Mouse (Mus musculus) hindbrain, embryonic 16.5 days (tissue): ENCODE results near the gene Sh3pxd2b. TPM values are rescaled to one million over a fixed set of nuclear protein-coding genes. Genes with fewer than 3 reads are reported as not detected.

ENCODE experiments used
- ATAC-seq: fragments of 200-750 bp; cut with Nextera tagmentation; 2 replicates; pipeline ENCODE4 v1.8.0; 2017; ENCODE audit warnings: moderate TSS enrichment, moderate library complexity
- H3K27ac ChIP-seq: fragments of 300-500 bp; sonication (generic); 2 replicates; pipeline ENCODE4 v1.5.1; 2014; ENCODE audit warnings: low read depth, mild to moderate bottlenecking, control low read depth, low read length, moderate library complexity
- H3K27me3 ChIP-seq: fragments of 300-500 bp; sonication (generic); replicated peaks from 2 replicates; pipeline ENCODE4 v1.6.1; 2014; ENCODE audit warnings: low read length; ENCODE audit not compliant: control insufficient read depth, insufficient read depth
- H3K36me3 ChIP-seq: fragments of 300-500 bp; sonication (generic); 2 replicates; pipeline ENCODE4 v1.6.1; 2014; ENCODE audit warnings: mild to moderate bottlenecking, low read length, moderate library complexity, mixed read lengths; ENCODE audit not compliant: control insufficient read depth, insufficient read depth
- H3K4me1 ChIP-seq: fragments of 300-500 bp; sonication (generic); 2 replicates; pipeline ENCODE4 v1.6.1; 2014; ENCODE audit warnings: low read depth, low read length; ENCODE audit not compliant: control insufficient read depth, insufficient read depth
- H3K4me2 ChIP-seq: fragments of 300-500 bp; sonication (generic); 2 replicates; pipeline ENCODE4 v1.6.1; 2014; ENCODE audit warnings: mild to moderate bottlenecking, low read length, control low read depth, moderate library complexity
- H3K4me3 ChIP-seq: fragments of 300-500 bp; sonication (generic); 2 replicates; pipeline ENCODE4 v1.5.1; 2014; ENCODE audit warnings: mild to moderate bottlenecking, low read length, control low read depth, moderate library complexity
- H3K9ac ChIP-seq: fragments of 300-500 bp; sonication (generic); 2 replicates; pipeline ENCODE4 v1.6.1; 2014; ENCODE audit warnings: low read depth, mild to moderate bottlenecking, control low read depth, low read length, moderate library complexity
- H3K9me3 ChIP-seq: fragments of 300-500 bp; sonication (generic); 2 replicates; pipeline ENCODE4 v1.6.1; 2014; ENCODE audit warnings: mild to moderate bottlenecking, low read length, moderate library complexity; ENCODE audit not compliant: control insufficient read depth
- WGBS: fragments of 180-500 bp; shearing (Covaris S2); extraction: QIAGEN DNeasy Blood & Tissue Kit; methylation state at CpG from one replicate; pipeline ENCODE4 v1.1.7; 2014; 5-methylcytosine and 5-hydroxymethylcytosine counted together
- polyA plus RNA-seq: library from polyadenylated mRNA; unstranded; fragments of >200 nt; fragmentation: Nextera tagmentation; extraction: Ambion mirVana; gene quantifications from 2 replicates; pipeline ENCODE4 v1.2.1, GENCODE M21; 2015

Sh3pxd2b gene
- polyA plus RNA-seq, 1 experiment from 2014 or later: 15.8 TPM

- Histone ChIP-seq H3K4me3 (no peak overlapping the region), H3K27me3 (no peaks in the 10 kb centered on the region), H3K4me2 (no peak overlapping the region), H3K4me1 (no peaks in the 10 kb centered on the region), H3K36me3 (no peaks in the 10 kb centered on the region), H3K27ac (no peak overlapping the region), H3K9ac (no peak overlapping the region), H3K9me3 (no peaks in the 10 kb centered on the region)
- 87% methylated on average over 5 of the region's 5 CpGs for WGBS
- no peak for ATAC-seq
These were observed 128.0 kb downstream of the Sh3pxd2b start for GRCm38 (mm10) chr11:32475487-32476236.

Other genes starting within 250 kb of the Sh3pxd2b start
- gene Il9r, start 147.5 kb upstream of the Sh3pxd2b start, polyA plus RNA-seq: not detected in 2 replicates
- 45.6 and 49.9 TPM in 2 replicates for gene Snrnp25, start 142.4 kb upstream of the Sh3pxd2b start, polyA plus RNA-seq
- gene Rhbdf1, start 125.5 kb upstream of the Sh3pxd2b start, polyA plus RNA-seq: 27.1 and 28.7 TPM in 2 replicates
- 34.7 and 35.0 TPM in 2 replicates for gene Mpg, start 121.3 kb upstream of the Sh3pxd2b start, polyA plus RNA-seq
- gene Nprl3, start 80.1 kb upstream of the Sh3pxd2b start, polyA plus RNA-seq: 42.6 and 43.9 TPM in 2 replicates
- 4.9 and 16.1 TPM in 2 replicates for gene Hba-x, start 71.4 kb upstream of the Sh3pxd2b start, polyA plus RNA-seq
- gene Hba-a1, start 64.3 kb upstream of the Sh3pxd2b start, polyA plus RNA-seq: 2,714 and 3,255 TPM in 2 replicates
- 0.61 and 1.3 TPM in 2 replicates for gene Hbq1b, start 60.9 kb upstream of the Sh3pxd2b start, polyA plus RNA-seq
- 6,688 and 8,147 TPM in 2 replicates for gene Hba-a2, start 51.3 kb upstream of the Sh3pxd2b start, polyA plus RNA-seq
- 1.6 and 2.0 TPM in 2 replicates for gene Hbq1a, start 47.8 kb upstream of the Sh3pxd2b start, polyA plus RNA-seq
- 36.8 and 40.3 TPM in 2 replicates for gene Ubtd2, start 107.5 kb downstream of the Sh3pxd2b start, polyA plus RNA-seq
- gene Efcab9, start 184.3 kb downstream of the Sh3pxd2b start, polyA plus RNA-seq: 0.54 TPM in 1 of 2 replicates, not detected in the other
- gene Stk10, start 185.5 kb downstream of the Sh3pxd2b start, polyA plus RNA-seq: 2.4 and 2.5 TPM in 2 replicates